Mouse (Mus musculus) lung, postnatal 0 days (tissue): Measurements from ENCODE around the gene Sae1. TPM values are rescaled to one million over a fixed set of nuclear protein-coding genes. Genes with fewer than 3 reads are reported as not detected.
"Not testable (repeated sequence)": the region's sequence is repeated elsewhere in the genome, so short reads cannot be mapped to it uniquely, and the experiment has no call there.

Source experiments
- ATAC-seq: fragments of 200-750 bp; cut with Nextera tagmentation; 2 replicates; pipeline ENCODE4 v1.8.0; 2017; ENCODE audit warnings: moderate library complexity
- DNase-seq: peaks from one replicate; pipeline ENCODE4 v3.0.0-alpha.2; 2016; ENCODE audit warnings: low spot score
- H3K27ac ChIP-seq: fragments of 300-500 bp; sonication (generic); 2 replicates; pipeline ENCODE4 v1.5.1; 2014; ENCODE audit warnings: antibody characterized with exemption, mild to moderate bottlenecking, low read length, mixed read lengths
- H3K27me3 ChIP-seq: fragments of 300-500 bp; sonication (generic); replicated peaks from 2 replicates; pipeline ENCODE4 v1.6.1; 2014; ENCODE audit warnings: low read length, mixed read lengths; ENCODE audit not compliant: insufficient read depth
- H3K36me3 ChIP-seq: fragments of 300-500 bp; sonication (generic); 2 replicates; pipeline ENCODE4 v1.6.1; 2014; ENCODE audit warnings: low read length, mixed read lengths; ENCODE audit not compliant: insufficient read depth
- H3K4me1 ChIP-seq: fragments of 300-500 bp; sonication (generic); 2 replicates; pipeline ENCODE4 v1.6.1; 2014; ENCODE audit warnings: antibody characterized with exemption, low read depth, low read length, mixed read lengths; ENCODE audit not compliant: insufficient read depth
- H3K4me2 ChIP-seq: fragments of 300-500 bp; sonication (generic); replicated peaks from 2 replicates; pipeline ENCODE4 v1.6.1; 2014; ENCODE audit warnings: low read depth, mild to moderate bottlenecking, low read length, moderate library complexity, mixed read lengths
- H3K4me3 ChIP-seq: fragments of 300-500 bp; sonication (generic); 2 replicates; pipeline ENCODE4 v1.5.1; 2014; ENCODE audit warnings: low read depth, low read length
- H3K9ac ChIP-seq: fragments of 300-500 bp; sonication (generic); replicated peaks from 2 replicates; pipeline ENCODE4 v1.6.1; 2014; ENCODE audit warnings: low read depth, mild to moderate bottlenecking
- H3K9me3 ChIP-seq: fragments of 300-500 bp; sonication (generic); 2 replicates; pipeline ENCODE4 v1.6.1; 2016; ENCODE audit warnings: low read length, mixed read lengths
- CTCF ChIP-seq: IDR thresholded peaks from 2 replicates; pipeline ENCODE4 v1.5.1; 2016; ENCODE audit warnings: antibody characterized with exemption, mild to moderate bottlenecking
- EP300 ChIP-seq: IDR thresholded peaks from 2 replicates; pipeline ENCODE4 v1.6.1; 2016; ENCODE audit warnings: antibody characterized with exemption, mild to moderate bottlenecking, control low read depth
- WGBS: fragments of 180-500 bp; shearing (Covaris S2); extraction: QIAGEN DNeasy Blood & Tissue Kit; methylation state at CpG from one replicate; pipeline ENCODE4 v1.1.7; 2014; 5-methylcytosine and 5-hydroxymethylcytosine counted together
- polyA plus RNA-seq: library from polyadenylated mRNA; unstranded; fragments of >200 nt; fragmentation: Nextera tagmentation; extraction: Ambion mirVana; gene quantifications from 2 replicates; pipeline ENCODE4 v1.2.1, GENCODE M21; 2015

Gene Sae1
- polyA plus RNA-seq, 1 experiment from 2014 or later = 84.8 TPM

DNA sequence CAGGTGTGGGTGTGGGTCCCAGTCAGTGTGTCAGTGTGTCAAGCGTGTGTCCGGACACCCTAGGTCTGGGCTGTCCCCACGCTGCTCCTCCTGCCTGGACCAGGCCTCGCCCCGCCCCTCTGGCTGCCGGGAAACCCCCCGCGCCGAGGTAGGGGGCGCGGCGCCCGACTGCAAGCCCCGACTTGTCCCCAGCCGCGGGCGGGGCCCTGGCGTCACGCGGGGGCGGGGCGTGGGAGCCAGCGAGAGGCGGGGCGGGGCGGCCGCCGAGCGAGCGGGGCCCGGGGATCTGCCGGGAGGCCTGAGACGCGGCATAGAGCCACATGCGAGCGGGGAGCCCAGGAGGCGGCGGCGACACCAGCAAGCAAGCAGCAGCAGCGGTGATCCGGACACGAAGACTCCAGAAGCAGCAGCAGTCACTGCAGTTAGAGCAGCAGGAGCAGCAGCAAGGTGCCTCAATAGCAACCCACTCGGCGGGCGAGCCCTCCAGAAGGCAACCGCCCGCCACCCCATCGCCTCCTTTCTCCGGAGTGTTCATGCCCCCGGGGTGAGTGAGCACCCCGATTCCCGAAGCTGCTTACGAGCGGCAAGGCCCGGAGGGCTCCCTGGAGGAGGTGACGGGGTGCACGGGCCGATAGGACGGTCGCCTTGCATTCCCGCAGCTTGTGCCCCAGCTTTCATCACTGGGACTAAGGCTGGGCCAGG, 78.1 kb downstream of the Sae1 start:
- H3K9ac ChIP-seq = peak overlapping the region; percentile 51
- H3K4me1 ChIP-seq = peaks cover 12% of the 10 kb centered on the region; the same call in 1 of the 2 replicates
- H3K4me3 ChIP-seq = peak overlapping the region; percentile 80
- H3K4me2 ChIP-seq = peak overlapping the region; percentile 88
- TF ChIP-seq CTCF (no peak), EP300 (no peak)
- H3K27ac ChIP-seq = peak overlapping the region; percentile 99
- WGBS = 1% methylated on average over 43 of the region's 61 CpGs
- no peaks in the 10 kb centered on the region for H3K36me3 ChIP-seq
- H3K9me3 ChIP-seq = no peaks in the 10 kb centered on the region
- no peaks in the 10 kb centered on the region for H3K27me3 ChIP-seq
- ATAC-seq (peak; percentile 59), DNase-seq (peak; percentile 88)

DNA sequence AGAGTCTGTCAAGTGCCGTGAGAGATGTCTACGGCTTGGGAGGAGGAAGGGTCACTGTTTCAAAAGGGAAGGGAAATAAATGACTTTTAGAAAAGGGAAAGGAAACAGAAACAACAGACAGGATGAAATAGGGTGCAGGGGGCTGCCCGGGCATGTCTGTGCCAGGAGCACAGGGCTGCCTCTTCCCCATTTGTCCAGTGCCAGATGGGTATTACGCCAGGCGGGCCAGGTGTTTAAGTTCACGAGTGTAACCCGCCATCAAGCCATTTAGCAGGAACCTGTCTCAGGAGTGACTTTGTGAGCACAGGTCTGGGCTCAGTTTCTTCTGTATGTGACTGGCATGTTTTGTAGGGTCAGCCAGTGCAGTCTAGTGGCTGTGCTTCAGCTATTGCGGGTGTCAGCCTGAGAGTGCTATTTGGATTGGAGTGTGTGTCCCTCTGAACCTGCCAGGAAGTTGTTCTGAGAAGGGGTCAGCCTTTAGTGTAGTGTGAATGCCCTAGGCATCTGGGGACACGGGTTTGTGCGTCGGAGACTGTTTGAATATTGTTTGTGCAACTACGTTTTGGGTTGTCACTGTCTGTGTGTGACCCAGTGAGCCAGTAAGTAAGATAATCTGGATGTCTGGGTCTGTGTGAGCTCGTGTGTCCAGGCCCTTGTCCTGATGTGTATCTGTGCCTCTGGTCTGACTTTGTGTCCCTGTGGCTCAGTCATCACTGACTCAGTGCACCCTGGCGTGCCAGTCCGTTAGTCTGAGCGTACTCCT, 78.9 kb downstream of the Sae1 start:
- Histone ChIP-seq H3K9me3 (no peaks in the 10 kb centered on the region), H3K4me3 (peak overlapping the region; percentile 80), H3K27me3 (no peaks in the 10 kb centered on the region), H3K27ac (peak overlapping the region; percentile 99), H3K4me2 (peak overlapping the region; percentile 88), H3K4me1 (peaks cover 9% of the 10 kb centered on the region; the same call in 1 of the 2 replicates), H3K36me3 (no peaks in the 10 kb centered on the region), H3K9ac (peak overlapping the region; percentile 51; the same call in 1 of the 2 replicates)
- TF ChIP-seq CTCF (no peak), EP300 (no peak)
- no peak for ATAC-seq
- peak; percentile 59 for DNase-seq
- WGBS = 28% methylated on average over 16 of the region's 16 CpGs

GRCm38 (mm10) chr7:16308093-16308492, 79.5 kb downstream of the Sae1 start, which contains the start of gene Bbc3:
Gene Bbc3 (plus strand): TSS chr7:16308393.
- Histone ChIP-seq H3K4me2 (peak within 1 kb of the TSS; percentile 88), H3K27ac (peak within 1 kb of the TSS; percentile 99), H3K9ac (peak within 1 kb of the TSS; percentile 51; the same call in 1 of the 2 replicates), H3K4me3 (peak within 1 kb of the TSS; percentile 80)
- not testable (repeated sequence) for H3K9me3 ChIP-seq, H3K27me3 ChIP-seq, ATAC-seq, H3K4me1 ChIP-seq, H3K36me3 ChIP-seq, DNase-seq
- 11% methylated on average over 1 of the region's 1 CpGs for WGBS

- H3K27ac ChIP-seq, H3K27me3 ChIP-seq, H3K9ac ChIP-seq, H3K36me3 ChIP-seq, DNase-seq, H3K4me3 ChIP-seq, ATAC-seq, H3K9me3 ChIP-seq, H3K4me1 ChIP-seq, H3K4me2 ChIP-seq: not testable (repeated sequence)
- WGBS = 78% methylated on average over 6 of the region's 6 CpGs
Measured at GRCm38 (mm10) chr7:16307141-16307540, 80.5 kb downstream of the Sae1 start.

- no peak overlapping the region for H3K9ac ChIP-seq
- peak; percentile 59 for ATAC-seq
- H3K4me3 ChIP-seq = peak overlapping the region; percentile 8; the same call in 1 of the 2 replicates
- H3K9me3 ChIP-seq = no peaks in the 10 kb centered on the region
- peaks cover 16% of the 10 kb centered on the region for H3K4me1 ChIP-seq
- TF ChIP-seq CTCF (no peak), EP300 (no peak)
- peak overlapping the region; percentile 39; the same call in 1 of the 2 replicates for H3K4me2 ChIP-seq
- no peaks in the 10 kb centered on the region for H3K27me3 ChIP-seq
- peak; percentile 82 for DNase-seq
- no peak overlapping the region for H3K27ac ChIP-seq
- H3K36me3 ChIP-seq = no peaks in the 10 kb centered on the region
- under 1% methylated on average over 49 of the region's 52 CpGs for WGBS
Measured at GRCm38 (mm10) chr7:16299419-16300035, 88.1 kb downstream of the Sae1 start.

DNA sequence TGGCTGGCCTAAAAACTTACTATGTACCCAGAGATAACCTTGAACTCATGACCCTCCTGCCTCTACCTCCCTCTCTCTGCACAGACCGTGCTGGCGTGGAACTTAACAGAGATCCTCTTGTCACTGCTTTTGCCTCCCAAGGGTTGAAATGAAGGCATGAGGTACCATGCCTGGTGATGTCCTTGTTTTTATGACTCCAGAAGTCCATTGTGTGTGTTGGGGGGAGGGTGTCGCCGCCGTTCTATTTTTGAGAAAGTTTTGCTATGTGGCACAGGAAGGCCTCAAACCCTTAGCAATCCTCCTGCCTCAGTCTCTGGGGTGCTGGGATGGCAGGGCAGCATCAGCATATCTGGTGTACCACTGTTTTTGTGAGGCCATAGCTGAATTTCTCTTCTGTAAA, 88.7 kb downstream of the Sae1 start:
- no peak overlapping the region for H3K4me3 ChIP-seq

More for the DNA sequence above, 88.7 kb downstream of the Sae1 start:
- Histone ChIP-seq H3K4me1 (peaks cover 16% of the 10 kb centered on the region), H3K9me3 (no peaks in the 10 kb centered on the region), H3K4me2 (no peak overlapping the region), H3K27me3 (no peaks in the 10 kb centered on the region), H3K27ac (no peak overlapping the region), H3K9ac (no peak overlapping the region), H3K36me3 (no peaks in the 10 kb centered on the region)
- TF ChIP-seq CTCF = no peak
- no peak for TF ChIP-seq EP300
- ATAC-seq = no peak
- no peak for DNase-seq
- WGBS = 84% methylated on average over 5 of the region's 5 CpGs
